Mouse (Mus musculus): ENCODE results near the gene Megf6.

Megf6 gene

DNA sequence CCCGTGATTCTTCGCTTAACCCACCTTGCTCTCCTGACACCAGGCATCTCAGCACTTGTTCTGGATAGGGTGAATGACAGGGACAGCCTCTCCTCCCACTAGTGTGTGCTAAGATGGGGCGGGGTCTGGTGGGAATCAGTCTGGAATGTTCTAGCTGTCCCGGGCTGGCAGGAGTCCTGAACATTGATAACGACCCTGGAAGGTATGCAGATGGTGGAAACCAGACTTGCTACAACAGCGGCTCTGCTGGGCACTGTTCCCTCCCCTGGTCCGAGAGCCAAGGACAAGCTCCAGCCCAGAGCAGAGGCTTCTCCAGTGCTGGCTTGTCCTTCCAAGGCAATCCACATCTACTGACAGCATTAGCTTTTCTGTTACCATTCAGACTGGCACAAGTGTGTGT, 43.1 kb downstream of the Megf6 start:
- DNase-seq (ENCODE audit: low spot score in 2 of 2) = no peak

DNA sequence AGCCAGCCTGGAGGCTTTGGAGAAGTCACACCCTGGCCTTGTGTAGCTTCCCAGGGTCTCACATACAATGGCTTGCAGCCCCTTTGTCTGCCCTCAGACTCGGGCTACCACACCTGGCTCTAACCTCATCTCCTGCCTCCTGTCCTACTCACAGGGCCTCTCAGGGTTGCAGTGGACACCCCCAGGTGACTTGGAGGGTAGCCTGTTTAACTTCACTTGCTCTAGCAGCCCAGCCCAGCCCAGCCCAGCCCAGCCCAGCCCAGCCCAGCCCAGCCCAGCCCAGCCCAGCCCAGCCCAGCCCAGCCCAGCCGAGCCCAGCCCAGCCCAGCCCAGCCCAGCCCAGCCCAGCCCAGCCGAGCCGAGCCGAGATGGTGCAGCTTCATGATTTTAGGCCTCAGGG, 43.5 kb downstream of the Megf6 start:
- no peak for DNase-seq (ENCODE audit: low spot score in 2 of 2)

DNA sequence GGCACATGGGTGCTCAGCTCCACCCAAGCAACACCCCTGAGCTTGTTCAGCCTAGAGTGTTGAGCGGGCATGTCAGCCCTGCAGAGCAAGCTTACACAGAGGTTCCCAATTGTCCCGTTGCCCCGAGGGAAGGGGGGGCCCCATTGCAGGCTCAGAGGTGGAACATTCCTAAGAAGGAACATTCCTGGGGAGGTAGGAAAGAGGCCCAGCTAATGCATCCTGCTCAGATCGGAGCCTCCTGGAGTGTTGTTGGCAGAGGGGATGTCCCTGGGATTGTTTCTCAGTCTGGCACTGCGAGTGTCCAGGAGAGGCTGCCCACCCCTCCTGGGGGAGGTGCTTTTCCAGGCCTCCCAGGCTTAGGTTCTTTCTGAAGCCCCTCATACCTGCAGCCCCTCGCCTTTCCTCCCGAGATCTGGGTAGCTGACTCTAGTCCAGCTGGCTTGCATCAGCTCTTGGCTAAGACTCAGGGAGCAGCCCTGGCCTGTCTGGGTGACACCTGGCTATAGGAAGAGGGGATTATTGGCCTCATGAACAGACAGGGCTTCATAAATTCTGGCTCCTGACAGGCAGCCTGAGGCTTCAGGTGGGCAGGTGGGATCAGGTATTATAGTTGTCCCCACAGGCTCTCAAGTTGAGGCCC, 47.3 kb downstream of the Megf6 start:
- DNase-seq (ENCODE audit: low spot score in 2 of 2) = no peak

DNA sequence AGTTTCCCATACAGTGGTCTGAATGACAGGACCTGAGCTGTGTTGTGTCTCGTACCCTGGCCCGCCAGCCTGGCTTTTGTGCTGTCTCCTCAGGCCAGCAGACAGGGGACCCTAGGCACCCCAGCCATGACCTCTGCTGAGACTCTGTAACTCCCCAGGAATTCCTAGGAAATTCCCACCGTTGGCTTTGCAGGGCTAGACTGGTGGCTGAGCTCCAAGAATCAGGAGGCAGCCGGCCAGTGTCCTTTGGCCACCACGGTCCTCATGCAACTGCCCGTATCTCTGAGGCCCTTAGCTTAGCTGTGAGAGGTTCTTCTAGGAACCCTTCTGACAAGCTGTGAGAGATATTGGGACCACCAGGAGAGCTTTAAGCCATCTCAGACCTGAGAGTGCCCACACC, 52.2 kb downstream of the Megf6 start:
- DNase-seq (ENCODE audit: low spot score in 2 of 2) = no peak

DNA sequence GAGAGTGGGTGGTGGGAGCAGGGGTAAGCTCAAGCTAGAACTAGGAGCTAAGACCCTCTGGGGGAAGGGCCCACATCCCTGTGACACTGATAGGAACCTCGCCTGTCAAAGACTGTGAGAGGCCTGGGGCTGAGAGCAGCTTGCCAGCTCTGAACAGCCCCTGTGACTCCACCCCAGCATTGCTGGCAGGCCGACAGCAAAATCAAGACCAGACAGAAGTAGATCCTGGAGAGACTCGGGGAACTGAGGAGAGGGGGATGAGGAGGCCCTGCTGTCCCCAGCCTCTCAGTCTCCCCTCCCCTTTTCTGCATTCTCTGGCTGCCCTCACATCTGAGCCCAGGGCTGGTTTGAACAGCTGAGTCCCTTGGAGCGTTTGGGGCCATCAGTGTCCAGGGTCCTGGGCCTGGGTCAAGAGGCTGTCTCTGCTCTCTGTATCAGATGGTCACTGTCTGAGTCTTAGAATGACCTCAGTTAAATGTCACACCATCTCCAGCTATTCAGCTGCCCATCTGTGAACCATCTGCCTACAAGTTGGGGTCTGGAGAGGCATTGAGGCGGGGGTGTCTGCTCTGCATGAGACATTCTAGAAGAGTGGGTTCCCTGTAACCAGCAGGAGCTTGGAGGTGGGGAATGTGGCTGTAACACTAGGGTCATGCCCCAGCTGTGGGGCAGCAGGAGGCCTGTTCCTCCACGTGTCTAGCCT, 53.9 kb downstream of the Megf6 start:
- no peak for DNase-seq (ENCODE audit: low spot score in 2 of 2)

DNA sequence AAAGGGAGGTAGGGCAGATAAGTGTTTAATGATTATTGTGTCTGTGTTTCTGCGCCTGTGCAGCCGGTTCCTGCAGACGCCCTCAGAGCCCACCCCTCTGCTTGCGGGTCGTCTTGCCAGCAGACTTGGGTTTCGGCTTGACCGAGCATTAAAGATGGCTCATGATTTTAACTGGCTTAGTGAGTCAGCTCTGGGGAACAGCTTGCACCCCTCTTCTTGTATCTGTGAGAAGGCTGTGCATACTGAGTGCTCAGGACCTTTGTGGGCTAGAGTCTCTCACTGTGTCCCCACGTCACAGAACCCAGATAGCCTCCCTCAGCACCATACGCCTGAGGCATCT, 54.4 kb downstream of the Megf6 start:
- no peak for DNase-seq (ENCODE audit: low spot score in 2 of 2)

DNA sequence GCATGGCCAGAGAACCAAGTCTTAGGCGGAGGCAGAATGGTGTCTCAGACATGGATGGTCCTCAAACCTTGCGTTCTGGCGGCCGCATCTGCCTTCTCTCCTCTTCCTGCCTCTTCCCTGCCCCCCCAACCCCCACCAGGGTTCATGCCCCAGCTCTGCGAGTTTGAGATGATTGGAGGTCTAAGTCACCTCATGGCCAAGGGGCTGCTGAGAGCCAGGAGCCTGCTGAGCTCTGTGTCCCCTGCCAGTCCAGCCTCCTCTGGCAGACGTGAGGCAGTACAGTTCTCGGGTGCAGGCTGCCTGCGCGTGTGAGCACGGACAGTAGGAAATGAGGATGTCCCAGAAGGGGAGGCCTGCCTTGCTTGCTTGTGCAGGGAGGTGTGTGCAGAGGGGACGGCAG, 56.1 kb downstream of the Megf6 start:
- DNase-seq (ENCODE audit: low spot score in 2 of 2) = no peak

DNA sequence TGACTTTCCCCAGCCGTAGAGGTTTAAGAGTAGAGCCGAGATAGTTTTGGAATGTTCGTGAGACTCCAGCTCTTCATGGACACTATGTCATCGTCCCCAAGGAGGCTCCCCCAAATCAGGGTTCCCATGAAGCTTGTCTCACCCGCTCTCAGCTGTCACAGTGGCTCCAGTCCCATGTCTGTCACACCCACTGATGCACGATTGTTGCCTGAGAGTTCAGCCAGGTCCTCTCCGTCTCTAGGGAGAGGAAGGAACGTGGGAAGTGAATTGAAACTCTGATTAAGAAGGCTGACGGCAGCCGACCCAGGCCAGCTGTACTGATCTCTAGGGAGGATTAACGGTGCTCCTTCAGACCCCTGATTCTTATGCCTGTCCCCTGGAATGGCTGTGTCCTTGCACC, 57.8 kb downstream of the Megf6 start:
- DNase-seq (ENCODE audit: low spot score in 2 of 2) = no peak

DNA sequence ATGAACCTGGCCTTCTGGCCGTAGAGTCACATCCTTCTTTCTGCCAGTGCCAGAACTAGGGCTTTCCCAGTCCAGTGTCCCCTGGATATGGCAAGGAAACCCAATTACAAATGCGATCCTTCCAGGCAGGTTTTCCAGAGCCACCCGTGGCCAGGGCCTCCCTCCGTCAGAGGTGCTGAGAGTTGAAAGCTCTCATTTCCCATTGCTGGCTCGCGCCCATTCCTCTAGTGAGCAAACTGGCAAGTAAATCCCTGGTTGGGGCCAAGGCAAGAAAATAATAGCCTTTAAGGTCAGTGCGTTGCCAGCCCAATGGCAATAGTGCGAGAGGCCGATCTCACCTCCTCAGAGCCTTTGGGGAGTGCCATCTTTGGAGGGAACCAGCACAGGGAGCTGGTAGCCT, 59.0 kb downstream of the Megf6 start:
- DNase-seq (ENCODE audit: low spot score in 2 of 2) = no peak

DNA sequence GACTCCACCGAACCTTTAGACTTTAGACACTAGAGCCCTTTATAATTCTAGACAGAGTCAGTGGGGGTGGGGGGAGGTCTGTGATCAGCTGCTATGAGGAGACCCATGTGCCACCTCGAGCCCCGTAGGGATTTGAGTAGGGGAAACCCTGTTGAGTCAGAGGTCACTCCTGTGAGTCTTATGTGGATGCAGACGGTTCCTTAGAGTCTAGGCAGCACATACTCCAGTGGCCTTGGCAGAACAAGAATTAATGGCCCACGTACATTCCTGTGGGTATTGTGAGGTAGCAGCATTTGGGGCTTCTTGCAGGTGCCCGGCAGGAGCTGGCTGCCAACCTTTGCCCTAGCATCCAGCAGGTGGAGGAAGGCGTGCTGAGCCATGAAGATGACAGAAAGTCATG, 60.9 kb downstream of the Megf6 start:
- no peak for DNase-seq (ENCODE audit: low spot score in 2 of 2)

DNA sequence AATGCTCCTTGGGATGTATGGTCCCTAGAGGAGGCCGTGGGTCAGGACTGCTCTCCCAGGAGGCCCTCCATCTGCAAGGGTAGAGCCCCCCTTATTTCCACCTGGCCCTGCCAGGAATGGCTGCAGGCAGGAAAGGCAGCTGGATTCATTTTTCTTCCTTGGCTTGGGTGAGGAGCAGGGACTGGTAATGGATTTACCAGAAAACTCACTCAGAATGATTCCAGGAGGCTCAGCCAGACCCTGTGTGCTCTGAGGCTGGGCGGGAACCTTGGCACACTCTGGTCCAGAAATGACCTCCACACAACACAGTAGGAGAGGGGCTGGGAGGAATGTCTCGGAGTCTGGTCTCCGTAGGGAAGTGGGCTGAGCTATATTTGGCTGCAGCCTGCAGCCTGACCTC, 61.8 kb downstream of the Megf6 start:
- no peak for DNase-seq (ENCODE audit: low spot score in 2 of 2)

DNA sequence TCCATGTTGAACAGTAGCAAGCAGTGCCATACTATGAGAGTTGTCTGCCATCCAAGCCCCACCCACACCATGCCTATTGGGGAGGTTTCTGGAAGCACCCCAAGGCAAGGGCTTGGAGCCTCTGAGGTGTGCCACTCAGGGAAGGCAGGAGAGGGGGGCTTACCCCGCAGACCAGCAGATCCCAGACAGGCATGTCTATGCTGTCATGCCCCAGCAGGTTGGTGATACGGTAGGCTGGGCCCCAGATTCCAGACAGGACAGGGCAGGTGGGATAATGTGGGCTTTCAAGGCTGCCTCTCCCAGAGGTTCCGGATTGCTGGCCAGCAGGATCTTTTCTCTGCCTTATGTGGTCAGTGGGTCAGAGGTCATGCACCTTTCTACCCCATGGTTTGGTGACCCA, 65.5 kb downstream of the Megf6 start:
- DNase-seq (ENCODE audit: low spot score in 2 of 2) = no peak

DNA sequence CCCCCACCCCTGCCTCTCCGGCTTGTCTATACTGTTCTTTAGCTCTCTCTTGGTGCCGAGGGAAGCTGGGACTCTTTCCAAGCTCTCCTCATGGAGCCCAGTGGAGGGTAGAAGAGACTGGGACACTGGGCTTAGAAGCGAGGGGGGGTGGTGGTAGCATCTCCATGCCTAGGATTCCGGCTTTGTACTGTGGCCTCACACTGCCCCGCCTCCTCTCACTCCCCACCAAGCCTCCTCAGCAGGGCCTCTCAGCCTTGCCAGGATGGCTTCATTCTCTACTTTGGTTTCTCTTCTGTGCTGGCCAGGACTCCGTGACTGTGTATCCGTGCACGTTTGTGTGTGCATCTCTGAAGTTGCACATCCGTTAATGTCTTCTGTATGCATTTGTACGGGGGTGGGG, 66.4 kb downstream of the Megf6 start:
- DNase-seq (ENCODE audit: low spot score in 2 of 2) = no peak

DNA sequence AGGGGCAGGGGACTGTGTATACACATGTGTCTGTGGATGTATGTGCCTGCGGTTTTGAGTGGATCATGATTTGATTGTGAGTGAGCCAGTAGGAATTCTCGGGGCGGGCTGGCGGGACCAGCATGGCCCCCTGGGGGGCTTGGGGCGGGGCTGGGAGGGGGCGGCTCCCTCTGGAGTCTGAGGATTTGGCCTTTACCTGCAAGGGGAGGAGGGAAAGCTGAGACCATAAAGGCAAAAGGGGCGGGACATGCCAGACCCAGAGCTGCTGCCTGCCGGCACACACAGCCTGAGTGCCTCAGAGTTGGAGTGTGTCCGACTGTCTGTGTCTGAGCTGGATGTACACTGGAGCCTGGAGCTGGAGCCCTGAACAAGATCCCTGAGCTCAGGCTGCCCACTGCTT, 66.8 kb downstream of the Megf6 start:
- no peak for DNase-seq (ENCODE audit: low spot score in 2 of 2)

DNA sequence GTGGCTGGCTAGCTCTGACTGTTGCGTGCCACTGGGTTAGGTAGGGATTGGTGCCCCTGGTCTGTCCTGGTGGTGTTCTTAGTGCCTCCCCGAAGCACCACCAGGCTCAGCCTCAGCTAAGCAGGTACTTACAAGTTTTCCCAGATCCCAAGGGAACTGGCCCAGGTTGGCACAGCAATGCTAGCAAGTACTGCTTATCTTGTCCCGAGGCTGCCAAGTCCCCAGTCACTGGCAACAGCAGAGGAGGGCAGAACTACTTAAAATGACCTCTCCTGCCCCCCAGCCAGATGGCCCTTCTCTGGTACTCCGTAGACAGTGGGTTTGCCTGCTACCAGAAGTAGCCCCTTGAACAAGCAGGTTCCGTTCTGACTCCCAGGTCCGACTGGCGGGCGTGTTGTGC, 68.7 kb downstream of the Megf6 start:
- DNase-seq (ENCODE audit: low spot score in 2 of 2) = no peak

DNA sequence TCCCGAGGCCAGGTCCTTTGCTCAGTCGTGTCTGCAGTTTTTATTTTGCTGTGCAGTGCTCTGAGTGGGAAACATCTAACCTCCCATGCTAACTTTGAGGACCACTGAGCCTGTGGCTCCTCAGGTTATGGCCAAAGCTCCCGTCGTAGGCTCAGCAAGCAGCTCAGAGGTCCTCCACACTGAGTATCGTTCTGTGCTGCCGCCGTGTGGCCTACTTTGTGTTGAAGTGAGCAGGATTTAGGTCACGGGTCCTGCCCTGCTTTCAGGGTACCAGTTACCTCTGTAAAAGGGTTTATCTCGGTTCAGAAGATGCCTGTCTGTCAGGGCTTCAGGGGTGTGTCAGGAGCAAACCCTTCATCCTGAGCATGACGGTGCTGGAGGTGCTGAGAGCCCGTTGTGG, 70.1 kb downstream of the Megf6 start:
- DNase-seq (ENCODE audit: low spot score in 2 of 2) = no peak

DNA sequence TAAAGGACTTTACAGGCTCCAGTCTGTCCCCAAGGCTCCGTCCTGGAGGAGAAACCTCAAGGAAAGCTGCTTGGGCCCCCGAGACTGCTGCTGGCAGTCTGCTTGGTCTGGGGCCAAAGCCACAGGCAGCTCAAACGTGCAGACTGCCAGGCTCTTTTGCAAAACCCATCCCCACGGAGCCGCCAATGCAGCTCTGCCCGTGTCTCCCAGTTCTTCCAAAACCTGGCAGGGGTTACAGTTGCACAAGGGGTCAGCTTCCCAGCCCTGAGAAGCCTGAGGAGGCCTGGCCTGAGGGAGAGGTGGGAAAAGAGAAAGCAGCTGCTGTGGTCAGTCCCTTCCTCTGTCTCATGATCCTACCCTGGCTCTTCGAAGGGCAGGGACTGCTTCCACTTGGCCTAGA, 74.8 kb downstream of the Megf6 start:
- no peak for DNase-seq (ENCODE audit: low spot score in 2 of 2)

DNA sequence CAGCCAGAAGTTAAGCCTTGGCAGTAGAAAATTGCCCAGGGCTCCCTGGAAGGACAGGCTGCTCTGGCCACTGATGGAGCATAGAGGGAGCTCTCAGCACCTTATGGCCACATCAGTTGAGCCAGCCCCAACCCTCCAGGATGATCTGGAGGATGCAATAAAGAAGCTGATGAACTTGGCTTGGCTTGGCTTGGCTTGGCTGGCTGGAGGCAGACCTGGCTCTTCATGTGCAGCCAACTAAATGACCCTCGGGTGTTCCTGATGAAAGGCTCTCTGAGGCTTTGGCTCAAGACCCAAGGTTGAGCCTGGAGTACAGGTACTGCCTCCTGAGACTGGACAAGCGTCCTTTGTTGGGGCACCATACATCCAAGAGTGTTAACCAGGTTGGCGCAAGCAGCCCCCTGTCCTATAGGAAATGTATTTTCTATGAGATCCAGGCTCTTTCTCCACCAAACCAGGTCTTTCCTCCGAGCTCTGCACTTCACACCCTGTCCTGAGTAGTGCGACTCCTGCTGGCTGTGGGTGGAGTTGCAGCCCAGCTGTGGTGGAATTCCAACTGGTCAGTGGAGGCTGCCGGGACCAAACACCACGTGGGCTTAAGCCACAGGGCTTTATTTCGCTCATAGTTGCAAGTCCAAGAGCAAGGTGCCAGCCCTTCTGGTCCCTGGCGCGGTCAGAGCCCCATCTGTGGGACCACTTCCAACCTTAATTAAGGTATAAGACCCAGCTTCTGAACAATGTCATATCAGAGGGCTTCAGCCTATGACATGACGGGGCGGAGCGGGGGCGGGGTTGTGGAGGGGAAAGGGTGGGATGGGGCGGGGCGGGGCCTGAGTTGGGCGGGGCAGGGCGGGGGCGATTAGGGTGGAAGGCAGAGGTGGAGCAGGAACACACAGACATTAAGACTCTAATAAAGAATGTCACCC, 75.8 kb downstream of the Megf6 start:
- DNase-seq (ENCODE audit: low spot score in 2 of 2) = peak; percentile 9 to 23

DNA sequence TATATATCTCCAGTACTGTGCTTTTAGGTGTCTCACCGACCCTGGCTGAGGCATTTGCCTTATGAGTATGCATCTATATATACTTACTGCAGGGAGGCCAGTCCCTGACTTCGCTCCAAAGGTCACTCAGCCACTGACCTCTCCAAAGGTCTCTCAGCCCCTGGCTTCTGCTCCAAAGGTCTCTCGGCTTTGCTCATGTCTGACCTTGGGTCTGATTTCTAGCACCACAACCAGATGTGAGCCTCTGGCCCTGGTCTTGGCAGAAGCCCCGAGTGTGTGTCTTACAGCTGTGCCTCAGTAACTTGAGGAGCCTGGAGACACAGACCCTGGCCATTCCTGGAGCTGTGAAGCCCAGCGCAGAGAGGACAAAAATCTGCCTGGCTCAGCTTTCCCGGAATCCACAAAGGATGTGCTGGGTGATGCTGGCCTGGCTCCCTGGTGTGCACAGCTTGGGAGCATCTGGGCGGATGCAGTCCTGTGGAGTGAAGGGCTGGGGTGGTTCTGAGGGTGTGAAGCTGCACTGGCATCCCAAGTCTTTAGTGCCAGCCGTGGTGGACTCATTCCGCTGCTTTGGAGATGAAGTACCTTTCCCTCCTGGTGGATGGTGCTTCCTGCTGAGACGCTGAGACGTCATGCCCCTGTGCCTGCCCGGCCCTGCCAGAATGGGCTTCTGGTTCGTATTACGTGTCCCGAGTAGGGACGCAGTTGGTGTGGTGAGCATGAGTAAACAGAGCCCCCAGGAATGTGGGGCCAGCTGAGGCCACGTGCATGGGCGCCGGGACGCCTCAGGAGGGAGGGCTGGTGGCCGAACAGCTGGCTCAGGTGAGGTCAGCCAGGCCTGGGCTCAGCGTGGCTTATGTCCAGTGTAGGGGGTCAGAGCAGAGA, 76.9 kb downstream of the Megf6 start:
- DNase-seq (ENCODE audit: low spot score in 2 of 2) = no peak

DNA sequence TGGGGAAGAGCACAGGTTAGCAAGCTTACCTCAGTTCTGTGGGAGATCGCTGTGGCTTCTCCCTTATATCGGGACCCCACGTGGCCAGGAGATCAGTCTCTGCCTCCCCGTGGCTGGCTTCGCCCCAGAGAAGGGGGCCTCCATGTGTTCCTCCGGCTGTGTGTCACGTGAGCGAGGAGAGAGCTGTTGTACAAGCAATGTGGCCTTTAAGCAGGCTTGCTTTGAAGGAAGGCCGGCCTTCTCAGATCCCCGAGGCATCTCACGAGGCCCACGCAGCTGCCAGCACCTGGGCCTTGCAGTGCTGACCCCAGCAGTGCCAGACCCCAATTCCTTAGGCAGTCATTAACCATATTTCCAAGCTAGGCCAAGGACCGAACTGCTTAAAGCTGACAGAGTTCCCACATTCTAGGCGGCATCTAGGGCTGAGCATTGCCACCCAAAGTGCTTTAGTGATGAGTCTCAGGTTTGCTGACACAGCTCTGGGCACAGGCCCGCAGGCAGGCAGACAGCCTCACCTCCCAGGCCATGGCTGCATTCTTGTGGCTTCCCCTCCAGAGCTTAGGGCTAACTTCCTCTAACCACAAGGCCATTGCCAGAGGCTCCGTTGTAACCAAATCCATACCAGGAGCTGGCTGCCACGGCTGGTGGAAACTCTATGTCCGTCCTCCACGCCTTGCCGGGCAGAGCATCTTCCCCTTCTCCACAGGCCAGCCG, 77.7 kb downstream of the Megf6 start:
- no peak for DNase-seq (ENCODE audit: low spot score in 2 of 2)

DNA sequence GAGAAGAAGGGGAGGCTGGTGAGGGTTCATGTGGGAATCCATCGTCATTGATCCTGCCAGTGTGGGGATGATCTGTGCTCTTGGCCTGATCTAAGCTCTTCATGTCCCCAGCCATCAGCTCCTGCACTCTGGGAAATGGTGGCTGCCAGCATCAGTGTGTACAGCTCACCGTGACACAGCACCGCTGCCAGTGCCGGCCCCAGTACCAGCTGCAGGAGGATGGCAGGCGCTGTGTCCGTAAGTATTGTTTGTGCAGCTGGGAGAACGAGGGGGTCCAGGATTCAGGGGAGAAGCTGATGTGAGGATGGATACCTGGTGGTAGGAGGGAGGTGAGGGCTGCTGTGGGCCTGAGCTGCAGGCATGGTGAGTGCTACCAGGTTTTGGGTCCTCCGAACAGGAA, 78.8 kb downstream of the Megf6 start:
- DNase-seq (ENCODE audit: low spot score in 2 of 2) = no peak
